ENCODE assay signal across 29 mouse cellular contexts in genomic region chr4:94952773-94953172, GRCm38 (mm10). TPM values are rescaled to one million over a fixed set of nuclear protein-coding genes. Genes with fewer than 3 reads are reported as not detected.
"Had no signal": no experiment of that assay in that cellular context is flagged by ENCODE, and none has a peak within 500 bp of the region (broad histone marks: within the 10 kb centered on the region; RNA-seq: fewer than 3 reads in every experiment).

No protein-coding gene starts in this region.

- H3K9ac ChIP-seq: heart, embryonic 13.5 days; heart, embryonic 15.5 days; hindbrain, embryonic 14.5 days; intestine, embryonic 15.5 days; limb, embryonic 12.5 days had no signal

- H3K9me3 ChIP-seq: heart, embryonic 13.5 days; heart, embryonic 15.5 days; intestine, embryonic 15.5 days; limb, embryonic 10.5 days; limb, embryonic 12.5 days had no signal

- H3K4me3 ChIP-seq: heart, adult 2 months; heart, embryonic 13.5 days; heart, embryonic 15.5 days; intestine, embryonic 15.5 days; layer of hippocampus, adult 2 months; left cerebral cortex, adult 2 months; limb, embryonic 10.5 days; limb, embryonic 12.5 days had no signal

- ATAC-seq: hindbrain, embryonic 16.5 days; inflammation-experienced regulatory T-cells, adult 6 months; intestine, embryonic 15.5 days; intestine, postnatal 0 days had no signal

- H3K4me2 ChIP-seq: heart, embryonic 11.5 days; heart, embryonic 13.5 days; heart, embryonic 15.5 days; hindbrain, embryonic 14.5 days; intestine, embryonic 15.5 days; limb, embryonic 12.5 days; liver, embryonic 11.5 days had no signal

- DNase-seq: gastrocnemius, postnatal 14 days; gastrocnemius, postnatal 36 days; heart, adult 11 months; heart, adult 2 months; heart, postnatal 14 days; heart, postnatal 36 days; kidney, adult 18-20 months; kidney, adult 8-10 months; kidney, postnatal 10 days; kidney, postnatal 25 days; kidney, postnatal 4 days; liver had no signal

- H3K27ac ChIP-seq: heart, adult 2 months; heart, embryonic 13.5 days; heart, embryonic 15.5 days; hindbrain, embryonic 14.5 days; intestine, embryonic 15.5 days; layer of hippocampus, adult 2 months; left cerebral cortex, adult 2 months; limb, embryonic 10.5 days; limb, embryonic 12.5 days had no signal

- H3K4me1 ChIP-seq: heart, embryonic 13.5 days; heart, embryonic 15.5 days; intestine, embryonic 15.5 days; limb, embryonic 10.5 days; limb, embryonic 12.5 days had no signal

- H3K27me3 ChIP-seq: heart, embryonic 13.5 days; heart, embryonic 15.5 days; intestine, embryonic 15.5 days; limb, embryonic 12.5 days had no signal

RNA-seq across cellular contexts. Expression of gene Eqtn, which starts 24.1 kb away (rescaled TPM):
- total RNA-seq: heart, adult 2 months; heart, postnatal 36 days; hematopoietic stem cell, adult 5-6 weeks had no signal
- polyA plus RNA-seq: heart, adult 2 months; heart, embryonic 13.5 days; heart, embryonic 15.5 days; heart, postnatal 0 days; intestine, embryonic 15.5 days; intestine, postnatal 0 days; kidney, embryonic 14.5 days; kidney, embryonic 16.5 days; limb, embryonic 10.5 days; limb, embryonic 12.5 days; liver, embryonic 11.5 days had no signal
